Mouse (Mus musculus) frontal cortex, postnatal 36 days (tissue): ENCODE data around the gene Neil1.

Experiments used
- DNase-seq, 2 experiments: peaks; one replicate each; pipeline ENCODE4 v3.0.0; 2022; ENCODE audit warnings: low spot score in 2 of 2

Neil1 gene

GRCm38 (mm10) chr9:57139110-57139509, 9.0 kb downstream of the Neil1 start:
- DNase-seq = no peak

GRCm38 (mm10) chr9:57138507-57138906, 9.6 kb downstream of the Neil1 start:
- DNase-seq = no peak

GRCm38 (mm10) chr9:57137777-57138176, 10.3 kb downstream of the Neil1 start:
- no peak for DNase-seq

- DNase-seq = no peak
Observed at GRCm38 (mm10) chr9:57137246-57137645, 10.9 kb downstream of the Neil1 start.

GRCm38 (mm10) chr9:57130577-57131433, 17.3 kb downstream of the Neil1 start, which contains the start of gene Man2c1:
Gene Man2c1, plus strand, starts transcription at chr9:57130690.
- DNase-seq = peak; percentile 91 to 96

- no peak for DNase-seq
Observed at GRCm38 (mm10) chr9:57129641-57130040, 18.5 kb downstream of the Neil1 start.

GRCm38 (mm10) chr9:57117261-57117755, 30.8 kb downstream of the Neil1 start:
- no peak for DNase-seq
